Mouse (Mus musculus): ENCODE measurements around the gene Alox5. TPM values are rescaled to one million over a fixed set of nuclear protein-coding genes. Genes with fewer than 3 reads are reported as not detected.

Gene Alox5
- polyA plus RNA-seq, 1 experiment from 2014 or later: 0.80 TPM

DNA sequence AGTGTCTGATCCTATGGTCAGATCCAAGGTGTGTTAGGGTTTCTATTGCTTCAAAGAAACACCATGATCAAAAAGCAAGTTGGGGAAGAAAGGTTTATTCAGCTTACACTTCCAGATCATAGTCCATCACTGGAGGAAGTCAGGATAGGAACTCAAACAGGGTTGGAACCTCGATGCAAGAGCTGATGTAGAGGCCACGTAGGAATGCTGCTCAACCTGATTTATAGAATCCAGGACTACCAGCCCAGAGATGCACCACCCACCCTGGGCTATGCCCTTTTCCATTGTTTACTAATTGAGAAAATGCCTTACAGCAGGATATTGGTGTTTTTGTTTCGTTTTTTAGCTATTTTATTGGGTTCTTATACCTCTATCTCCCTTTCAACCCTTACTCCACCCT, 99.5 kb downstream of the Alox5 start:
- H3K4me1 ChIP-seq (replicated peaks; ENCODE audit: control insufficient read depth, insufficient read depth, low read length): no peaks in the 10 kb centered on the region
- H3K36me3 ChIP-seq (replicated peaks; ENCODE audit: control insufficient read depth, insufficient read depth): no peaks in the 10 kb centered on the region
- H3K27me3 ChIP-seq (ENCODE audit: control insufficient read depth, insufficient read depth, low read length): no peaks in the 10 kb centered on the region
- H3K27ac ChIP-seq: no peak overlapping the region
- H3K9ac ChIP-seq: no peak overlapping the region
- DNase-seq (ENCODE audit: low spot score): no peak
- no peak overlapping the region for H3K4me3 ChIP-seq (replicated peaks; ENCODE audit: low read length)
- H3K4me2 ChIP-seq (replicated peaks): no peak overlapping the region
- no peak for ATAC-seq (ENCODE audit: low FRiP score)
- no peaks in the 10 kb centered on the region for H3K9me3 ChIP-seq (ENCODE audit: control insufficient read depth, low read length)
- 98% methylated on average over 3 of the region's 3 CpGs for WGBS

Other genes starting within 250 kb of the Alox5 start
- gene Zfand4, start 197.0 kb downstream of the Alox5 start, polyA plus RNA-seq (2014; fragmentation: Nextera tagmentation; extraction: Ambion mirVana): 6.7 and 7.4 TPM in 2 replicates
- gene March8, start 123.2 kb downstream of the Alox5 start, polyA plus RNA-seq (2014; fragmentation: Nextera tagmentation; extraction: Ambion mirVana): 69.4 and 74.3 TPM in 2 replicates
- gene Olfr211, start 27.9 kb upstream of the Alox5 start, polyA plus RNA-seq (2014; fragmentation: Nextera tagmentation; extraction: Ambion mirVana): not detected in 2 replicates
- gene Olfr212, start 45.3 kb upstream of the Alox5 start, polyA plus RNA-seq (2014; fragmentation: Nextera tagmentation; extraction: Ambion mirVana): not detected in 2 replicates
- gene Olfr213, start 77.3 kb upstream of the Alox5 start, polyA plus RNA-seq (2014; fragmentation: Nextera tagmentation; extraction: Ambion mirVana): not detected in 2 replicates
- gene Gm5580, start 90.0 kb upstream of the Alox5 start, polyA plus RNA-seq (2014; fragmentation: Nextera tagmentation; extraction: Ambion mirVana): 0.29 and 0.46 TPM in 2 replicates
- gene Olfr214, start 93.1 kb upstream of the Alox5 start, polyA plus RNA-seq (2014; fragmentation: Nextera tagmentation; extraction: Ambion mirVana): not detected in 2 replicates
- not detected in 2 replicates for gene Olfr215, start 123.0 kb upstream of the Alox5 start, polyA plus RNA-seq (2014; fragmentation: Nextera tagmentation; extraction: Ambion mirVana)
- 138 and 146 TPM in 2 replicates for gene Zfp422, start 167.8 kb upstream of the Alox5 start, polyA plus RNA-seq (2014; fragmentation: Nextera tagmentation; extraction: Ambion mirVana)
- 8.2 and 8.7 TPM in 2 replicates for gene Depp1, start 189.4 kb upstream of the Alox5 start, polyA plus RNA-seq (2014; fragmentation: Nextera tagmentation; extraction: Ambion mirVana)
- gene Rassf4, start 212.8 kb upstream of the Alox5 start, polyA plus RNA-seq (2014; fragmentation: Nextera tagmentation; extraction: Ambion mirVana): 30.3 and 33.1 TPM in 2 replicates

Data from hindbrain, embryonic 14.5 days (tissue).